Mouse (Mus musculus) layer of hippocampus, postnatal 10 days (tissue): ENCODE results near the gene Dnajb14. TPM values are rescaled to one million over a fixed set of nuclear protein-coding genes. Genes with fewer than 3 reads are reported as not detected.
A peak's percentile ranks its signal among the peaks of the same experiment; 100 is the strongest.
"Not testable (repeated sequence)": the region's sequence is repeated elsewhere in the genome, so short reads cannot be mapped to it uniquely, and the experiment has no call there.

Experiments used
- DNase-seq, 2 experiments: peaks; one replicate each; pipeline ENCODE4 v3.0.0; 2021; ENCODE audit warnings: low spot score in 2 of 2
- long read RNA-seq: library from polyadenylated mRNA; stranded (forward); transcript quantifications from one replicate; pipeline ENCODE4 v2.0.0, GENCODE M21; 2023
- total RNA-seq, 2 experiments: library from RNA; stranded (reverse); gene quantifications; 2 replicates each; pipeline ENCODE4 v1.2.3; 2021

Dnajb14 gene
- total RNA-seq: 10 to 100 TPM; 40.1 to 44.9 TPM
- long read RNA-seq, full-length matches to known transcripts: 4 of 9 reads
- long read RNA-seq, partial matches to known transcripts: 0 of 9 reads
- long read RNA-seq, other reads (novel, unspliced or antisense): 5 of 9 reads

DNA sequence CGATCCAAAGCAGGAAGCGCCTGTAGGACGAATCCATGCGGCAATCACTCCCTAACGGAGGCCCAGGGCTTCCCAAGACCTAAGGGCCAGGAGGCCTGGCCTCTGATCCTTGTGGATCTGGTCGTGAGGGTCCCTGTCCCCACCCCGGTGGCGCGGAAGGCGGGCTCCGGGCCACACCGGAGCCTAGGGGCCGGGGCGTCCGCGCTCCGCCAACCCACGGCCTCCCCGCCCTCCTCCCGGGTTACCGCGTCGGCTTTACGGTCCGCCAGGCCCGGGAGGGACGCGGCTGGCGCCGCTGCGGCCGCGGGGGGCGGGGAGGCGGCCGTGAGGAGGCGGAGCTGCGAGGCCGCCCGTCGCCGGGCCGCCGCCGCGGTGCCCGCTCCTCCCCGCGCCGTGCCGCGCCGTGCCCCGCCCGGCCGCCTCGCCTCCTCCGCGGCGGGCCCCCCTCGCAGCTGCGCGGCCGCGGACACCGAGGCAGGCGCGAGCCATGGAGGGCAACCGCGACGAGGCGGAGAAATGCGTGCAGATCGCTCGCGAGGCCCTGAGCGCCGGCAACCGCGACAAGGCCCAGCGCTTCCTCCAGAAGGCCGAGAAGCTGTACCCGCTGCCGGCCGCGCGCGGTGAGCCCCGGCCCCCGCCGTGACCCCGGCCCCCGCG is at the start of gene Dnajb14:
Dnajb14 (plus strand) TSS at position 239 of the 657 bp plus-strand sequence.
- DNase-seq: peak; percentile 53 to 71

- no peak for DNase-seq
Observed at GRCm38 (mm10) chr3:137818713-137819112, 48.8 kb upstream of the Dnajb14 start.

DNA sequence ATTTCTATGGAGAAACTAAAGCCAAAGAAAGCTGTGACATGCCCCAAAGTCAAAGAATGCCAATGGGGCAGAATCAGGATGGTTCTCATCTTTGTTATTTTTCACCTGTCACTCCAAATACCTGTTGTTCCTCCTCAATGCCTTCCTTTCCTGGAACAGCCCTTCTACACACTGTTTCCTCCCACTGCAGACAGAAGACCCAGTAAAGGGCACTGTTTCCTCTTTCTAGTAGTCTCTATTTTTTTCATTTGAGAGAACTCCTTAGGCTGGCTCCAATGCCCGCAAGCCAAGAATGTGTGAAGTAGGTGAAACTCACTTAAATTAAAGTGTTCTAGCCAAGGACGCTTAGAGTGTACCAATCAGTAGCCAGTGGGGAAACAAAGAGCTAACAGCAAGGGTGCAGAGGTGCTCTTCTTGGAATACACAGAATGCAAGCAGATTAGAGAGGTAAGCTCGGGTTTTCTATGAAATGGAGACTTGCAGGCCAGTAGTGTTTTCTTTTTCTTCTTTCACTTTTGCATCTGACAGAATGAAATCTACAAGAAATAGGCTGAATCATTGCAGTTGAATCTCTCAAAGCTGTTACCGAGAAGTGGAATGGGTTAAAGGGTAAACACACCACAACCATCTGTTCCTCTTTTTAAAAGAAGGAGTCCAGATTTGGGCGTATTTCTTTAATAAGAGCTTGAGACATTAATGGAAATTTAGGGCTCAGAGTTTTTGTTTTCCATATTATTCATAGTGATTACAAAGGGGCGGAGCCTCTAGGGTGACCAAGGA is 46.6 kb upstream of the Dnajb14 start:
- DNase-seq: no peak

GRCm38 (mm10) chr3:137823317-137823716 is 44.2 kb upstream of the Dnajb14 start:
- DNase-seq: no peak

- DNase-seq: no peak
Observed at GRCm38 (mm10) chr3:137827678-137828077, 39.8 kb upstream of the Dnajb14 start.

- no peak for DNase-seq
Observed at GRCm38 (mm10) chr3:137831156-137831555, 36.3 kb upstream of the Dnajb14 start.

DNA sequence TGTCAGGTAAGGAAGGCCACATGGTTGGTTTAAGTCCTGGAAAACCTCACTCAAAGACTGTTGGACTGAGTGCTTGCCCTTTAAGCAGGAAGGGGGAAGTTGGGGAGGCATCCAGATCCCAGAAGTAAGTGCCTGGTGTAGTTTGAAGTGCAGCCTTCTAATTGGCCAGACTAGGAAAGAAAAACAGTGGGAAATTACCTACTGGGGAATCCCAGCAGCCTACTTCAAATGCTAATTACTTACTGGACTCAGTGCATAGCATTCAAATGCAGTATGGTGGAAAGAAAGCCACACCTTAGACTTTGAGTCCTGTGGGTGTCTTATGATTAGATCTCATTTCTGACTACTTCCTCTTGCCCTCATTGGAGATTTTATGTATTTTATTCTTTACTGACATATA is 34.3 kb upstream of the Dnajb14 start:
- DNase-seq: no peak

DNA sequence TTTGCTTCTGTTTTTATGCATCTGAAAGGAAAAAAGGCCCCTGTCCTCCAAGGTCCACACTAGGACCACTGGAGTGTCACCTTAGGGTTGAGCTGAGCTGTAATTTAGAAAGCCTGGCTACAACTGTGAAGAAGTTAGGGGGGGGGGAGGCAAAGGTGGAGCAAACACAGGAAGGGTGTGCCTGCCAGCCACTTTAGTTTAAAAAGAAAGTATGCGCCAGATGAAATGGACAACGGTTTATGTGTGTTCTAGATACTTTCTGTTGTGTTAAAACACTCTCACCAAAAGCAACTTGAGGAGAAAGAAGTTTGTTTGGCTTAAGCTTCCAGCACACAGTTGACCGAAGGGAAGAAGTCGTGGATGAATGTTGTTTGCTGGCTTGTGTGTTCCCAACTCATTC is 33.8 kb upstream of the Dnajb14 start:
- no peak for DNase-seq

GRCm38 (mm10) chr3:137836543-137836942 is 30.9 kb upstream of the Dnajb14 start:
- DNase-seq: no peak

DNA sequence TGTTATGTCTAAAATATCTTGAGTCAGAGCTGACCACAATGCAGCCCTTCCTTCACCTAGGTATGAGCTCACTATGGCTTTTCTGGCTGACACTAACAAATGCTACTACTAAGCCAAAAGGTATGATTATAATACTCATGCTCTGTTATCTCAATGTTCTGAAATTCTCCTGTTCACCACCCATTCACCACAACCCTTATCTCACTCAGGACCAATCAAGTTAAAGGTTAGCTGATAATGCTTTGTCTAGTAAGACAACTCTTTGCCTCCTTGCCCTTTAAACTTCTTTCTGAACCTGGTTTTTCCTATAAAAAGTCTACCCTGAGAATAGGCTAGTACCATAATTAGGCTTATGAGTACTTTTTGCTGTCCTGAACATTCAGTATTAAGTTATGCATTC is 29.3 kb upstream of the Dnajb14 start:
- no peak for DNase-seq

- no peak for DNase-seq
Observed at GRCm38 (mm10) chr3:137842944-137843343, 24.5 kb upstream of the Dnajb14 start.

DNA sequence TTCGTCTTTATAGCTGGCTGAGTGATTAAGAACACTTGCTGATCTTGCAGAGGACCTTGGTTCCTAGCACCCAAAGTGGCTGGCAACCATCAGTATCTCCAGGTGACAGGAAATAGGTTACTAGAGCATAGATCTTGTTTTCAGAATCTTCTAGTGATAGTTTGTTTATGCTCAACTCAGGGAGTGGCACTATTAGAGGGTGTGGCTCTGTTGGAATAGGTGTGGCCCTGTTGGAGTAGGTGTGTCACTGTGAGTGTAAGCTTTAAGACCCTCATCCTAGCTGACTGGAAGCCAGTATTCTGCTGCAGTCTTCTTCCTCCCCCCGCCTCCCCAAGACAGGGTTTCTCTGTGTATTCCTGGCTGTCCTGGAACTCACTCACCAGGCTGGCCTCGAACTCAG is 23.2 kb upstream of the Dnajb14 start:
- no peak for DNase-seq

GRCm38 (mm10) chr3:137846552-137846951 is 20.9 kb upstream of the Dnajb14 start:
- DNase-seq: no peak

DNA sequence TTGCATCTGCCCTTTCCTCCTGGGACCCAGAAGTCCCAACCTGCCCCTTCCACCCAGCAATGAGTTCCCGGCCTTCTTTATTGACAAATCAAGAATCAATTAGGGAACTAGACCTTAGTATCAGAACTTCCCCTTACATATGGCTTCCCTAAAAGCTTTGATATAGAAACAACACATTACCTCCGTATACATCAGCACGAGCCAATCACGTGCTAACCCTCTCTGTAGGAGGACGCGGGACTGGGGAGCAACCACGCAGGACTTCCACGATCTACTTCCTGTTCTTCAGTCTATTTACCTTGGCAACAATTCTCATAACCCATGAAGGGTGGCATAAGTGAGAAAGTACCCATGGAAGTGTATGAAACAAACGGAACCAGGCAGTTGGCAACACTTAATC is 19.1 kb upstream of the Dnajb14 start:
- no peak for DNase-seq

DNA sequence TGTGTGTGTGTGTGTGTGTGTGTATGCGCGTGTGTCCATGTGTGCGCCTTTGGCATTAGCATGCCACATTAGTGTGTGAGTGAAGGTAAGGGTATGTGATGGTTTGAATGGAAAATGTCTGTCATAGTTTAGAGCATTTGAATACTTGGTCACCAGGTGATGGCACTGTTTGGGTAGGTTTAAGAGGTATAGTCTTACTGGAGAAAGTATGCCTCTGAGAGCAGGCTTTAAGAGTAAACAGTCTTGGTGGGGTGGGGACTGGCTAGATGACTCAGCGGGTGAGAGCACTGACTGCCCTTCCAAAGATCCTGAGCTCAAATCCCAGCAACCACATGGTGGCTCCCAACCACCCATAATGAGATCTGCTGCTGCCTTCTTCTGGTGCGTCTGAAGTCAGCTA is 17.8 kb upstream of the Dnajb14 start:
- DNase-seq: no peak

GRCm38 (mm10) chr3:137851196-137851595 is 16.3 kb upstream of the Dnajb14 start:
- no peak for DNase-seq

DNA sequence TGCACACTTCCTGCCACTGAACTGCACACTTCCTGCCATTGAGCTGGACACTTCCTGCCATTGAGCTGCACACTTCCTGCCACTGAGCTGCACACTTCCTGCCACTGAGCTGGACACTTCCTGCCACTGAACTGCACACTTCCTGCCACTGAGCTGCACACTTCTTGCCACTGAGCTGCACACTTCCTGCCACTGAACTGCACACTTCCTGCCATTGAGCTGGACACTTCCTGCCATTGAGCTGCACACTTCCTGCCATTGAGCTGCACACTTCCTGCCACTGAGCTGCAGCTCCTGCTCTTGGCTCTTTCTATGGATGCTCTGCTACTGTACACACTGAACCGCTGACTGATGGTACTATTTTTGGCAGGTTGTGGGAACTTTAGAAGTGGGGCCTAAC is 14.5 kb upstream of the Dnajb14 start:
- not testable (repeated sequence) for DNase-seq

DNA sequence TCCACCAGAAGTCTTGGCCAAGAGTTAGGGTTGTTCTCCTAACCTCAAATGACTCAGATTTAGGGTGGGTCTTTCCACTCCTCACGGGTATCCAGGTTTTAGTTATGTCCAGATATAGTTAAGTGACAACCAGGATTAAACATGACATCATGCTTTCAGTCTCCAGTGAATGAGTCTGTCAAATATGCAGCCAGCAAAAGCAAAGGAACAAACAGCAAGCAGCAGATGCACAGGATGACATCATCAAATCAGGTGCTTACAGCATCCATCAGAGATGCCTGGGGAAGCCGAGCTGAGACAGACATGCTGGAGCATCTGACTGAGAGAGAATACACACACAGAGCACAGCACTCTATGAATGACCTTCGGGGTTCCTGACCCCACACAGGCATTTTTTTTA is 12.1 kb upstream of the Dnajb14 start:
- DNase-seq: no peak

- no peak for DNase-seq
Observed at GRCm38 (mm10) chr3:137856061-137856460, 11.4 kb upstream of the Dnajb14 start.

- DNase-seq: no peak
Observed at GRCm38 (mm10) chr3:137860394-137861170, 6.9 kb upstream of the Dnajb14 start.

DNA sequence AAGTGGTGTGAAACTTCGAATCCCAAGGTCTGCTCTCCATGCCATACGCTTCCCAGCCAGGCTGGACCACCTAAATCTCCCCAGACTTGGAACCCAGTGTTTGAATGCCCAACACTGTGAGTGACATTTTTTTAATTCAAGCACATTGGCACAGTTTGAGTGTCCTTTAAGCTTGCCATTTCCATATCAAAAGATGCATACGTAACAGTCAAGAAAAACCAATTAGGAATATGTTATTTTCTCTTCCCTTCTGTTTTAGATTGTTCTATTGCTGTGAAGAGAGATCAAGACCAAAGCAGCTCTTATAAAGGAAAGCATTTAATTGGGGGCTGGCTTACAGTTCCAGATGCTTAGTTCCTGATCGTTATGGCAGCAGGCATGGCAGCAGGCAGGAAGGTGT is 6.0 kb upstream of the Dnajb14 start:
- DNase-seq: no peak

- no peak for DNase-seq
Observed at GRCm38 (mm10) chr3:137862600-137862999, 4.9 kb upstream of the Dnajb14 start.
